Mouse (Mus musculus): Measurements from ENCODE around the gene Tex12. TPM values are rescaled to one million over a fixed set of nuclear protein-coding genes. Genes with fewer than 3 reads are reported as not detected.

The Tex12 gene
- total RNA-seq (2021) = not detected
- long read RNA-seq, experiment 1 = 0 reads
- long read RNA-seq, experiment 2 = 0 reads

- Histone ChIP-seq H3K27ac (no peak within 1 kb of the TSS), H3K4me3 (no peak within 1 kb of the TSS)
- DNase-seq (ENCODE audit: low spot score in 2 of 2) = no peak
- TF ChIP-seq CTCF (conservative IDR thresholded peaks at IDR 0.05) = no peak
These were observed at the start of gene Tex12 for GRCm38 (mm10) chr9:50561145-50561917. Gene Tex12 (minus strand): TSS chr9:50561325.

- DNase-seq (ENCODE audit: low spot score in 2 of 2) = no peak
These were observed 43.2 kb upstream of the Tex12 start for GRCm38 (mm10) chr9:50604338-50604737.

GRCm38 (mm10) chr9:50603998-50604324, 42.8 kb upstream of the Tex12 start:
- DNase-seq (ENCODE audit: low spot score in 2 of 2) = no peak
- peak overlapping the region; percentile 96 for H3K27ac ChIP-seq
- peak overlapping the region; percentile 80 for H3K4me3 ChIP-seq
- TF ChIP-seq CTCF (conservative IDR thresholded peaks at IDR 0.05) = peak; percentile 31

More at GRCm38 (mm10) chr9:50604338-50604737, 43.2 kb upstream of the Tex12 start:
- TF ChIP-seq CTCF (conservative IDR thresholded peaks at IDR 0.05) = no peak
- Histone ChIP-seq H3K27ac (peak overlapping the region; percentile 96), H3K4me3 (peak overlapping the region; percentile 80)

- peak within 1 kb of the TSS; percentile 96 for H3K27ac ChIP-seq
- no peak for TF ChIP-seq CTCF (conservative IDR thresholded peaks at IDR 0.05)
- peak within 1 kb of the TSS; percentile 80 for H3K4me3 ChIP-seq
- DNase-seq (ENCODE audit: low spot score in 2 of 2) = peak; percentile 92 to 95
These were observed 42.3 kb upstream of the Tex12 start, which contains the start of the genes Sdhd and Timm8b for GRCm38 (mm10) chr9:50603189-50603997. Gene Sdhd (minus strand): TSS chr9:50603812. Gene Timm8b (plus strand): TSS chr9:50603910.

- H3K27ac ChIP-seq = peak overlapping the region; percentile 23; the same call in 1 of the 2 replicates
- H3K4me3 ChIP-seq = peak overlapping the region; percentile 80
- no peak for TF ChIP-seq CTCF (conservative IDR thresholded peaks at IDR 0.05)
- DNase-seq (ENCODE audit: low spot score in 2 of 2) = no peak
These were observed 41.1 kb upstream of the Tex12 start for GRCm38 (mm10) chr9:50602055-50602845.

- no peak for DNase-seq (ENCODE audit: low spot score in 2 of 2)
- H3K27ac ChIP-seq = no peak overlapping the region
- H3K4me3 ChIP-seq = no peak overlapping the region
- no peak for TF ChIP-seq CTCF (conservative IDR thresholded peaks at IDR 0.05)
These were observed 40.4 kb upstream of the Tex12 start for GRCm38 (mm10) chr9:50601536-50601935.

- H3K4me3 ChIP-seq = no peak overlapping the region
- no peak for TF ChIP-seq CTCF (conservative IDR thresholded peaks at IDR 0.05)
- H3K27ac ChIP-seq = no peak overlapping the region
These were observed 35.8 kb upstream of the Tex12 start for GRCm38 (mm10) chr9:50596973-50597372.

GRCm38 (mm10) chr9:50594794-50595417, 33.8 kb upstream of the Tex12 start:
- TF ChIP-seq CTCF (conservative IDR thresholded peaks at IDR 0.05) = no peak

More at GRCm38 (mm10) chr9:50596973-50597372, 35.8 kb upstream of the Tex12 start:
- no peak for DNase-seq (ENCODE audit: low spot score in 2 of 2)

GRCm38 (mm10) chr9:50593544-50593943, 32.4 kb upstream of the Tex12 start:
- peak in 1 of 2 experiments; percentile 22 for DNase-seq (ENCODE audit: low spot score in 2 of 2)
- Histone ChIP-seq H3K4me3 (no peak overlapping the region), H3K27ac (no peak overlapping the region)
- peak; percentile 60 for TF ChIP-seq CTCF (conservative IDR thresholded peaks at IDR 0.05)

More at GRCm38 (mm10) chr9:50594794-50595417, 33.8 kb upstream of the Tex12 start:
- no peak overlapping the region for H3K4me3 ChIP-seq
- no peak for DNase-seq (ENCODE audit: low spot score in 2 of 2)
- no peak overlapping the region for H3K27ac ChIP-seq

- TF ChIP-seq CTCF (conservative IDR thresholded peaks at IDR 0.05) = no peak
- H3K4me3 ChIP-seq = no peak overlapping the region
- no peak for DNase-seq (ENCODE audit: low spot score in 2 of 2)
- no peak overlapping the region for H3K27ac ChIP-seq
These were observed 31.8 kb upstream of the Tex12 start for GRCm38 (mm10) chr9:50592955-50593354.

- Histone ChIP-seq H3K27ac (no peak overlapping the region), H3K4me3 (no peak overlapping the region)
- TF ChIP-seq CTCF (conservative IDR thresholded peaks at IDR 0.05) = no peak
- DNase-seq (ENCODE audit: low spot score in 2 of 2) = no peak
These were observed 29.9 kb upstream of the Tex12 start for GRCm38 (mm10) chr9:50590856-50591518.

Measured in layer of hippocampus, adult 2 months (tissue).